Mouse (Mus musculus) cortical plate, adult 2 months (tissue): ENCODE results near the gene Clk4.

Experiments
- CTCF ChIP-seq: fragments of 200-500 bp; IDR thresholded peaks from 2 replicates; pipeline ENCODE4 v1.5.1; 2011; ENCODE audit warnings: mild to moderate bottlenecking, control low read depth, low read length; ENCODE audit not compliant: insufficient read depth; ENCODE audit errors: extremely low read depth
- POLR2A ChIP-seq: fragments of 200-500 bp; IDR thresholded peaks from 2 replicates; pipeline ENCODE4 v1.6.1; 2011; ENCODE audit warnings: mild to moderate bottlenecking, low read length, control low read depth; ENCODE audit not compliant: insufficient read depth; ENCODE audit errors: extremely low read depth

DNA sequence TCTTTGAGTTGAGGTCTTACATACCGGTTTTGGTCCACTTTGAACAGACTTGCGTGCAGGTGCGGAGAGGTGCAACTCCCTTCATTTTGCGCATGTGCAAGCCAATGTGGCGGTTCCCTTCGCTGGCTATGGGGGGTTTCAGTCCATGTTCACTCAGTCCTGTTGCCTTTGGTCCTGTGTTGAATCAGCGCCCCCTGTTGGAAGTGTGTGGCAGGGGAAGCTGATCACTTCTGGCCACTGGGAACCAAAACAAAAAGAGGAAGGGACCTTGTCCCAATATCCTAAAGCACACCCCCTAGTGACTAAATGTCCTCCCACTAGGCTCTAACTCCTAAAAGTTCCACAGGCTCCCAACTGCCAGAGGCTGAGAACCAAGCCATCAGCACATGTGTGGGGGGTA is 47.5 kb upstream of the Clk4 start:
- TF ChIP-seq CTCF (no peak), POLR2A (no peak)
